Mouse (Mus musculus) lung, embryonic 15.5 days (tissue): ENCODE results near the gene ccdc198. TPM values are rescaled to one million over a fixed set of nuclear protein-coding genes. Genes with fewer than 3 reads are reported as not detected.

Experiments
- ATAC-seq: fragments of 200-750 bp; cut with Nextera tagmentation; 2 replicates; pipeline ENCODE4 v1.8.0; 2017; ENCODE audit warnings: moderate number of reproducible peaks, borderline replicate concordance; ENCODE audit not compliant: low FRiP score, low TSS enrichment; ENCODE audit errors: extremely low read depth
- H3K27ac ChIP-seq: fragments of 300-500 bp; sonication (generic); 2 replicates; pipeline ENCODE4 v1.5.1; 2015; ENCODE audit warnings: moderate library complexity, mild to moderate bottlenecking, inconsistent platforms
- H3K27me3 ChIP-seq: fragments of 300-500 bp; sonication (generic); 2 replicates; pipeline ENCODE4 v1.6.1; 2015; ENCODE audit warnings: inconsistent platforms
- H3K36me3 ChIP-seq: fragments of 300-500 bp; sonication (generic); 2 replicates; pipeline ENCODE4 v1.6.1; 2015; ENCODE audit warnings: inconsistent platforms
- H3K4me1 ChIP-seq: fragments of 300-500 bp; sonication (generic); 2 replicates; pipeline ENCODE4 v1.6.1; 2015; ENCODE audit warnings: inconsistent platforms
- H3K4me2 ChIP-seq: fragments of 300-500 bp; sonication (generic); 2 replicates; pipeline ENCODE4 v1.6.1; 2015; ENCODE audit warnings: inconsistent platforms, mild to moderate bottlenecking, moderate library complexity
- H3K4me3 ChIP-seq: fragments of 300-500 bp; sonication (generic); 2 replicates; pipeline ENCODE4 v1.5.1; 2015; ENCODE audit warnings: mild to moderate bottlenecking, inconsistent platforms
- H3K9ac ChIP-seq: fragments of 300-500 bp; sonication (generic); 2 replicates; pipeline ENCODE4 v1.6.1; 2015; ENCODE audit warnings: inconsistent platforms
- H3K9me3 ChIP-seq: fragments of 300-500 bp; sonication (generic); 2 replicates; pipeline ENCODE4 v1.6.1; 2016; ENCODE audit warnings: inconsistent platforms
- WGBS: fragments of 180-500 bp; shearing (Covaris S2); methylation state at CpG from one replicate; pipeline ENCODE4 v1.1.7; 2015; 5-methylcytosine and 5-hydroxymethylcytosine counted together
- polyA plus RNA-seq: library from polyadenylated mRNA; unstranded; fragments of >200 nt; fragmentation: Nextera tagmentation; extraction: Ambion mirVana; gene quantifications from 2 replicates; pipeline ENCODE4 v1.2.1, GENCODE M21; 2015

The ccdc198 gene
- polyA plus RNA-seq, 1 experiment from 2014 or later = 9.0 TPM

GRCm38 (mm10) chr14:49173290-49174135, 71.8 kb downstream of the ccdc198 start:
- peak overlapping the region; percentile 94 for H3K4me3 ChIP-seq
- WGBS = 19% methylated on average over 16 of the region's 16 CpGs
- peak overlapping the region; percentile 94 for H3K9ac ChIP-seq
- no peaks in the 10 kb centered on the region for H3K27me3 ChIP-seq
- no peak overlapping the region for H3K27ac ChIP-seq
- peaks cover 21% of the 10 kb centered on the region for H3K4me1 ChIP-seq
- no peak for ATAC-seq
- peak overlapping the region; percentile 84 for H3K4me2 ChIP-seq
- H3K9me3 ChIP-seq = no peaks in the 10 kb centered on the region
- peaks cover 7% of the 10 kb centered on the region; the same call in 1 of the 2 replicates for H3K36me3 ChIP-seq

GRCm38 (mm10) chr14:49172582-49172988, 72.7 kb downstream of the ccdc198 start:
- Histone ChIP-seq H3K4me3 (peak overlapping the region; percentile 94), H3K27me3 (no peaks in the 10 kb centered on the region), H3K9ac (peak overlapping the region; percentile 94), H3K9me3 (no peaks in the 10 kb centered on the region), H3K27ac (peak overlapping the region; percentile 77), H3K4me1 (peaks cover 21% of the 10 kb centered on the region), H3K4me2 (peak overlapping the region; percentile 84), H3K36me3 (0 out of 2 replicates have a peak, but pooled peaks cover 4% of the 10 kb centered on the region)
- under 1% methylated on average over 46 of the region's 46 CpGs for WGBS
- peak; percentile 80 for ATAC-seq

GRCm38 (mm10) chr14:49171867-49172581, 73.2 kb downstream of the ccdc198 start, which contains the start of gene Naa30:
Gene Naa30, plus strand, starts transcription at chr14:49172226.
- Histone ChIP-seq H3K4me1 (peaks cover 21% of the 10 kb centered on the region), H3K9me3 (no peaks in the 10 kb centered on the region), H3K9ac (peak within 1 kb of the TSS; percentile 94), H3K36me3 (0 out of 2 replicates have a peak, but pooled peaks cover 4% of the 10 kb centered on the region), H3K4me3 (peak within 1 kb of the TSS; percentile 94), H3K27ac (peak within 1 kb of the TSS; percentile 77), H3K4me2 (peak within 1 kb of the TSS; percentile 84), H3K27me3 (no peaks in the 10 kb centered on the region)
- 0% methylated on average over 52 of the region's 86 CpGs for WGBS
- peak; percentile 97 for ATAC-seq

GRCm38 (mm10) chr14:49171286-49171685, 74.0 kb downstream of the ccdc198 start:
- WGBS = 23% methylated on average over 8 of the region's 8 CpGs
- H3K9me3 ChIP-seq = no peaks in the 10 kb centered on the region
- H3K36me3 ChIP-seq = 0 out of 2 replicates have a peak, but pooled peaks cover 4% of the 10 kb centered on the region
- H3K9ac ChIP-seq = peak overlapping the region; percentile 94; the same call in 1 of the 2 replicates
- ATAC-seq = peak; percentile 33; the same call in 1 of the 2 replicates
- H3K27me3 ChIP-seq = no peaks in the 10 kb centered on the region
- peak overlapping the region; percentile 68 for H3K27ac ChIP-seq
- peaks cover 21% of the 10 kb centered on the region for H3K4me1 ChIP-seq
- H3K4me3 ChIP-seq = peak overlapping the region; percentile 94
- peak overlapping the region; percentile 84 for H3K4me2 ChIP-seq

Other genes starting within 250 kb of the ccdc198 start
- gene Ap5m1, start 179.4 kb downstream of the ccdc198 start, polyA plus RNA-seq = 20.9 and 24.1 TPM in 2 replicates
- gene Exoc5, start 178.8 kb downstream of the ccdc198 start, polyA plus RNA-seq = 45.6 and 46.1 TPM in 2 replicates
- 9.6 and 10.4 TPM in 2 replicates for gene Naa30, start 73.2 kb downstream of the ccdc198 start, polyA plus RNA-seq